Mouse (Mus musculus) lung, embryonic 15.5 days (tissue): ENCODE data around the gene Gm6408. TPM values are rescaled to one million over a fixed set of nuclear protein-coding genes. Genes with fewer than 3 reads are reported as not detected.
"Not testable (repeated sequence)": the region's sequence is repeated elsewhere in the genome, so short reads cannot be mapped to it uniquely, and the experiment has no call there.

Experiments used
- ATAC-seq: fragments of 200-750 bp; cut with Nextera tagmentation; 2 replicates; pipeline ENCODE4 v1.8.0; 2017; ENCODE audit warnings: moderate number of reproducible peaks, borderline replicate concordance; ENCODE audit not compliant: low FRiP score, low TSS enrichment; ENCODE audit errors: extremely low read depth
- H3K27ac ChIP-seq: fragments of 300-500 bp; sonication (generic); 2 replicates; pipeline ENCODE4 v1.5.1; 2015; ENCODE audit warnings: moderate library complexity, mild to moderate bottlenecking, inconsistent platforms
- H3K27me3 ChIP-seq: fragments of 300-500 bp; sonication (generic); 2 replicates; pipeline ENCODE4 v1.6.1; 2015; ENCODE audit warnings: inconsistent platforms
- H3K36me3 ChIP-seq: fragments of 300-500 bp; sonication (generic); 2 replicates; pipeline ENCODE4 v1.6.1; 2015; ENCODE audit warnings: inconsistent platforms
- H3K4me1 ChIP-seq: fragments of 300-500 bp; sonication (generic); 2 replicates; pipeline ENCODE4 v1.6.1; 2015; ENCODE audit warnings: inconsistent platforms
- H3K4me2 ChIP-seq: fragments of 300-500 bp; sonication (generic); 2 replicates; pipeline ENCODE4 v1.6.1; 2015; ENCODE audit warnings: inconsistent platforms, mild to moderate bottlenecking, moderate library complexity
- H3K4me3 ChIP-seq: fragments of 300-500 bp; sonication (generic); 2 replicates; pipeline ENCODE4 v1.5.1; 2015; ENCODE audit warnings: mild to moderate bottlenecking, inconsistent platforms
- H3K9ac ChIP-seq: fragments of 300-500 bp; sonication (generic); 2 replicates; pipeline ENCODE4 v1.6.1; 2015; ENCODE audit warnings: inconsistent platforms
- H3K9me3 ChIP-seq: fragments of 300-500 bp; sonication (generic); 2 replicates; pipeline ENCODE4 v1.6.1; 2016; ENCODE audit warnings: inconsistent platforms
- WGBS: fragments of 180-500 bp; shearing (Covaris S2); methylation state at CpG from one replicate; pipeline ENCODE4 v1.1.7; 2015; 5-methylcytosine and 5-hydroxymethylcytosine counted together
- polyA plus RNA-seq: library from polyadenylated mRNA; unstranded; fragments of >200 nt; fragmentation: Nextera tagmentation; extraction: Ambion mirVana; gene quantifications from 2 replicates; pipeline ENCODE4 v1.2.1, GENCODE M21; 2015

The Gm6408 gene
- polyA plus RNA-seq, 1 experiment from 2014 or later: not detected

DNA sequence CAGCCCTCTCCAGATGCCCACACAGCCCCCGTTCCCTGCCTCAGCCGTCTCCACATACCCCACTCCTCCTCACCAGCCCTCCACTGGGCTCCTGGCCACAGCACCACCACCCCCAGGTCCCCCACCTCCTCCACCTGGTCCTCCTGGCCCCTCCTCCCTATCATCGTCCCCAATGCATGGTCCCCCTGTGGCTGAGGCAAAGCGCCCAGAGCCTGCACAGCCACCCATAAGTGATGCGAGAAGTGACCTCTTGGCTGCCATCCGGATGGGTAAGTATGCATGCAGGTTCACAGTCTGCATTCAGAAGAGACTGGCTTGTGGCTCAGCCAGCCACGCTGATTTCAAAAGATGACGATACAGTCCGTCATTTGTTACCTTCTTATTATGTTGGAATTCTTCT, 13.5 kb upstream of the Gm6408 start:
- Histone ChIP-seq H3K9ac (no peak overlapping the region), H3K4me1 (no peaks in the 10 kb centered on the region), H3K9me3 (no peaks in the 10 kb centered on the region), H3K4me2 (no peak overlapping the region), H3K27ac (no peak overlapping the region), H3K36me3 (no peaks in the 10 kb centered on the region), H3K27me3 (no peaks in the 10 kb centered on the region), H3K4me3 (no peak overlapping the region)
- ATAC-seq: no peak
- 89% methylated on average over 9 of the region's 9 CpGs for WGBS

DNA sequence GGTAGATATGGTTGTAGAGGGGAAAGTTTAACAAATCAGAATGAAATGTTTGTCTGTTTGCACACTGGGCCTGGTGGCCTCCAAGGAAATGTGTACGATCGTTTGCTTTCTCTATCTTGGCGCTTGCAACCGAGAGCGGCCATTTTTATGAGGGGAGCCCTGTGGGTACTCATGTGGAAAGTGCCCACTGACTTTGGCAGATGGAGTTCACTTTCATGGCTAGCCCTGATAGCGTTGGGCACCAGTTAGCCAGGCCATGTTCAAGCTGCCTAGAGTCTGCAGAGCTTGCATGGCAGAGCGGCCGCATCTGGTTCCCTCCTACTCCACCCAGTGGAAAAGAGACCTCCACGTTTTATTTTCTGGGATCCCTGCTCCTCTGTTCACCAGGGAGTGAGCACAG, 10.9 kb upstream of the Gm6408 start:
- Histone ChIP-seq H3K27me3 (no peaks in the 10 kb centered on the region), H3K4me2 (no peak overlapping the region), H3K36me3 (no peaks in the 10 kb centered on the region), H3K27ac (no peak overlapping the region), H3K4me3 (no peak overlapping the region), H3K9ac (no peak overlapping the region), H3K9me3 (no peaks in the 10 kb centered on the region), H3K4me1 (no peaks in the 10 kb centered on the region)
- ATAC-seq: no peak
- 82% methylated on average over 9 of the region's 9 CpGs for WGBS

DNA sequence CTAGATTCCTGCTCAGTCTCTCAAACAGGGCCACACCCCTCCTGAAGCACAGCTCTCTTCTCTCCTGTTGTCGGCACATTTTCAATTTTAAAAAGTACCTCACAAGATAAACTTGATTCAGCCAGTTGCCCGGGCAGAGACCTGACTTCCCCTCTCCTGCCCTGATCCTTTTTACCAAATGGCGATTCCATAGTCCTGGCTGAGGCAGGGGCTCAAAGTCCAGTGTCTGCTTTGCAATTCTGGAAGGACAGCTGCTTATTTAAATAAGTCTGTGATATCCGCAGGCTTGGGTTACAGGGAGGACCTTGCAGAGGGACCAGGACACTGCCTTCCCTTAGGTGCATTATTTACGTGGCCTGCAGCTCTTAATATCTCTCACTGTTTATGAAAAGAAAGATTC, 10.5 kb upstream of the Gm6408 start:
- no peak overlapping the region for H3K9ac ChIP-seq
- H3K27me3 ChIP-seq: no peaks in the 10 kb centered on the region
- H3K4me1 ChIP-seq: no peaks in the 10 kb centered on the region
- WGBS: 73% methylated on average over 5 of the region's 5 CpGs
- H3K9me3 ChIP-seq: no peaks in the 10 kb centered on the region
- H3K27ac ChIP-seq: no peak overlapping the region
- H3K4me3 ChIP-seq: no peak overlapping the region
- no peaks in the 10 kb centered on the region for H3K36me3 ChIP-seq
- no peak for ATAC-seq
- H3K4me2 ChIP-seq: no peak overlapping the region

DNA sequence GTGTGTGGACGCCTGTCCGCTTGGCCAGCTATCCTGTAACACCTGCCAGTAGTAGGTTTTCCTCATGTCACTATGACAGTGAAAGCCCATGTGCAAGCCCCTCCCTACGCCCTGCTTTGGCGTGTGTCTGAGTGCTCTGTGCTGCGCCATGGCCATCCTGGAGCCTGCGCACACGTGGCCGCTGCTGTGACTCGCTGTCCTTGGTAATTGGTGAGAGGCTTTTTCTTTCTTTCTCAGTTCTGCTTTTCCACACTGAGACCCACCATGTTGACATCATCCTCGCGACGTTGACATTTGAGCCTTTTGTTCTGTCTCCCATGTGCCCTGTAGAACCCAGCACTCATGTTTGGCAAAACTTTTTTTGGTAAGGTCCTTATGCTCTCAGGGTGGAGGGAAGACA, 9.9 kb upstream of the Gm6408 start:
- no peak for ATAC-seq

DNA sequence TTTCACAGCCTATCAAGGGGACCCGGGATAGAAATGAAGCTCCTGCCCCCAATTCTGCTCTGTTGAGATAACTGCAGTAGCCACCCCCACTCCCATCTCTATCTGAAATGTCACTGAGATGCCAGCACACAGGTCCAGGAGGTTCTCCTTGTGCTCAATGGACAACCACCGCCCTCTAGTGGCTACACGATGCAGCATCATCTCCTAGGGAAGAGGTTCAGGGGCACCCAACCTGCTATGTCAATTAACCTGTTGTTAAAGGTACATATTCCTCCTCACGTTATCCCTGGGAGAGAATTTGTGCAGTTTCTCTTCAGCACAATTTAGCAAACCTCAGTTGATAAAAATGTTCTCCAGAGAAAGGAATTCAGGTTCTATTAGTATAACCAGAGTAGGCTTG, 2.2 kb upstream of the Gm6408 start:
- H3K27ac ChIP-seq, H3K4me1 ChIP-seq, H3K36me3 ChIP-seq, ATAC-seq, H3K4me3 ChIP-seq, H3K9me3 ChIP-seq, H3K9ac ChIP-seq, H3K4me2 ChIP-seq, H3K27me3 ChIP-seq: not testable (repeated sequence)
- WGBS: 8% methylated on average over 4 of the region's 4 CpGs

More for the DNA sequence above, 9.9 kb upstream of the Gm6408 start:
- H3K9me3 ChIP-seq: no peaks in the 10 kb centered on the region
- no peaks in the 10 kb centered on the region for H3K27me3 ChIP-seq
- H3K4me1 ChIP-seq: no peaks in the 10 kb centered on the region
- H3K36me3 ChIP-seq: no peaks in the 10 kb centered on the region
- H3K4me3 ChIP-seq: no peak overlapping the region
- no peak overlapping the region for H3K4me2 ChIP-seq
- no peak overlapping the region for H3K9ac ChIP-seq
- WGBS: 85% methylated on average over 12 of the region's 12 CpGs
- no peak overlapping the region for H3K27ac ChIP-seq

DNA sequence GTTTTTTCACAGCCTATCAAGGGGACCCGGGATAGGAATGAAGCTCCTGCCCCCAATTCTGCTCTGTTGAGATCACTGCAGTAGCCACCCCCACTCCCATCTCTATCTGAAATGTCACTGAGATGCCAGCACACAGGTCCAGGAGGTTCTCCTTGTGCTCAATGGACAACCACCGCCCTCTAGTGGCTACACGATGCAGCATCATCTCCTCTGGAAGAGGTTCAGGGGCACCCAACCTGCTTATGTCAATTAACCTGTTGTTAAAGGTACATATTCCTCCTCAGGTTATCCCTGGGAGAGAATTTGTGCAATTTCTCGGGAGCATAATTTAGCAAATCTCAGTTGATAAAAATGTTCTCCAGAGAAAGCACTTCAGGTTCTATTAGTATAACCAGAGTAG, 7.2 kb downstream of the Gm6408 start:
- H3K9me3 ChIP-seq, H3K36me3 ChIP-seq, H3K9ac ChIP-seq, H3K27me3 ChIP-seq, H3K4me2 ChIP-seq, H3K4me3 ChIP-seq, H3K4me1 ChIP-seq, ATAC-seq, H3K27ac ChIP-seq: not testable (repeated sequence)
- WGBS: 5% methylated on average over 3 of the region's 4 CpGs

DNA sequence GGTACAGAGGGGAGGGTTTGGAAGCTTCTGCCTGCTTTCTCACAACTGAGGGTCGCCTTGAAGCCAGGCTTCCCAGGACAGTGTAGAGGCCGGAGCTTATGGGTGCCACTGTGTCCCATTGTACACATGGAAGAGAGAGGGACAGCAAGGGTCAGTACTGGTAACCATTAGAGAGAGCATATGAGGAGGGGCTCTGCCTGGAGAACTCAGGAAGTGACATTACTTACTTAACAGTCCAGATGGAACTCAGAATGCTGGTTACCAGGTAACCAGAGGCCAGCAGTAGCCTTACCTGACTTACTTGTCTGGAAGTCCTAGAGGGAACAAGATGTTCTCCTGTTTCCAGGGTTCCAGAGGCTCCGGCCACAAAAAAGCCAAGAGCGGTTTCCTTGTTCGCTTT, 9.3 kb downstream of the Gm6408 start, which contains the start of gene Gm6370:
Gene Gm6370 (plus strand): TSS at position 301 of the 400 bp plus-strand sequence.
- not testable (repeated sequence) for H3K27me3 ChIP-seq, H3K4me1 ChIP-seq, H3K27ac ChIP-seq, H3K9ac ChIP-seq, H3K36me3 ChIP-seq, H3K4me2 ChIP-seq, H3K9me3 ChIP-seq, H3K4me3 ChIP-seq, ATAC-seq
- WGBS: no CpG with 5 or more reads among the region's 5 CpGs

DNA sequence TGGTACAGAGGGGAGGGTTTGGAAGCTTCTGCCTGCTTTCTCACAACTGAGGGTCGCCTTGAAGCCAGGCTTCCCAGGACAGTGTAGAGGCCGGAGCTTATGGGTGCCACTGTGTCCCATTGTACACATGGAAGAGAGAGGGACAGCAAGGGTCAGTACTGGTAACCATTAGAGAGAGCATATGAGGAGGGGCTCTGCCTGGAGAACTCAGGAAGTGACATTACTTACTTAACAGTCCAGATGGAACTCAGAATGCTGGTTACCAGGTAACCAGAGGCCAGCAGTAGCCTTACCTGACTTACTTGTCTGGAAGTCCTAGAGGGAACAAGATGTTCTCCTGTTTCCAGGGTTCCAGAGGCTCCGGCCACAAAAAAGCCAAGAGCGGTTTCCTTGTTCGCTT, 20.3 kb downstream of the Gm6408 start, which contains the start of gene 4930449I24Rik:
Gene 4930449I24Rik (plus strand): TSS at position 301 of the 400 bp plus-strand sequence.
- H3K4me1 ChIP-seq, H3K9me3 ChIP-seq, H3K36me3 ChIP-seq, H3K4me2 ChIP-seq, H3K4me3 ChIP-seq, H3K27me3 ChIP-seq, ATAC-seq, H3K27ac ChIP-seq, H3K9ac ChIP-seq: not testable (repeated sequence)
- no CpG with 5 or more reads among the region's 5 CpGs for WGBS

DNA sequence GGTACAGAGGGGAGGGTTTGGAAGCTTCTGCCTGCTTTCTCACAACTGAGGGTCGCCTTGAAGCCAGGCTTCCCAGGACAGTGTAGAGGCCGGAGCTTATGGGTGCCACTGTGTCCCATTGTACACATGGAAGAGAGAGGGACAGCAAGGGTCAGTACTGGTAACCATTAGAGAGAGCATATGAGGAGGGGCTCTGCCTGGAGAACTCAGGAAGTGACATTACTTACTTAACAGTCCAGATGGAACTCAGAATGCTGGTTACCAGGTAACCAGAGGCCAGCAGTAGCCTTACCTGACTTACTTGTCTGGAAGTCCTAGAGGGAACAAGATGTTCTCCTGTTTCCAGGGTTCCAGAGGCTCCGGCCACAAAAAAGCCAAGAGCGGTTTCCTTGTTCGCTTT, 32.1 kb downstream of the Gm6408 start, which contains the start of gene Gm3402:
Gene Gm3402 (plus strand): TSS at position 301 of the 400 bp plus-strand sequence.
- not testable (repeated sequence) for H3K9me3 ChIP-seq, H3K36me3 ChIP-seq, H3K4me2 ChIP-seq, H3K4me1 ChIP-seq, H3K4me3 ChIP-seq, ATAC-seq, H3K27me3 ChIP-seq, H3K27ac ChIP-seq, H3K9ac ChIP-seq
- 78% methylated on average over 2 of the region's 5 CpGs for WGBS

DNA sequence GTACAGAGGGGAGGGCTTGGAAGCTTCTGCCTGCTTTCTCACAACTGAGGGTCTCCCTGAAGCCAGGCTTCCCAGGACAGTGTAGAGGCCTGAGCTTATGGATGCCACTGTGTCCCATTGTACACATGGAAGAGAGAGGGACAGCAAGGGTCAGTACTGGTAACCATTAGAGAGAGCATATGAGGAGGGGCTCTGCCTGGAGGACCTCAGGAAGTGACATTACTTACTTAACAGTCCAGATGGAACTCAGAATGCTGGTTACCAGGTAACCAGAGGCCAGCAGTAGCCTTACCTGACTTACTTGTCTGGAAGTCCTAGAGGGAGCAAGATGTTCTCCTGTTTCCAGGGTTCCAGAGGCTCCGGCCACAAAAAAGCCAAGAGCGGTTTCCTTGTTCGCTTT, 43.7 kb downstream of the Gm6408 start, which contains the start of gene Gm3404:
Gene Gm3404 (plus strand): TSS at position 301 of the 400 bp plus-strand sequence.
- not testable (repeated sequence) for H3K36me3 ChIP-seq, H3K4me1 ChIP-seq, H3K9me3 ChIP-seq, H3K4me3 ChIP-seq, H3K9ac ChIP-seq, H3K4me2 ChIP-seq, H3K27me3 ChIP-seq, ATAC-seq, H3K27ac ChIP-seq
- WGBS: 96% methylated on average over 3 of the region's 3 CpGs

Other genes with a start within 250 kb of the Gm6408 start
- 0.81 and 1.1 TPM in 2 replicates for gene Wasf3, start 97.0 kb upstream of the Gm6408 start, polyA plus RNA-seq
- not detected in 2 replicates for gene Gm6370, start 9.4 kb downstream of the Gm6408 start, polyA plus RNA-seq
- gene 4930449I24Rik, start 20.4 kb downstream of the Gm6408 start, polyA plus RNA-seq: not detected in 2 replicates
- not detected in 2 replicates for gene Gm3402, start 32.2 kb downstream of the Gm6408 start, polyA plus RNA-seq
- gene Gm3404, start 43.8 kb downstream of the Gm6408 start, polyA plus RNA-seq: not detected in 2 replicates
- gene Gm3409, start 55.7 kb downstream of the Gm6408 start, polyA plus RNA-seq: not detected in 2 replicates
- gene Gm3415, start 74.2 kb downstream of the Gm6408 start, polyA plus RNA-seq: not detected in 2 replicates
- not detected in 2 replicates for gene Gpr12, start 103.3 kb downstream of the Gm6408 start, polyA plus RNA-seq